Mouse (Mus musculus) myocyte (in vitro differentiated cells): Measurements from ENCODE around the gene Hoxc6.

Source experiments
- CEBPB ChIP-seq: IDR thresholded peaks from 2 replicates; pipeline ENCODE4 v1.6.1; 2011; ENCODE audit warnings: mild to moderate bottlenecking, moderate library complexity; ENCODE audit not compliant: poor library complexity, insufficient read depth, severe bottlenecking
- MAX ChIP-seq: IDR thresholded peaks from one replicate; pipeline ENCODE4 v1.6.1; 2011; ENCODE audit warnings: low read depth, mild to moderate bottlenecking, control low read depth
- MYOD1 ChIP-seq, 3 experiments: IDR thresholded peaks; one replicate each; pipeline ENCODE4 v1.6.1; 2011; ENCODE audit warnings: control low read depth in 2 of 3, low read depth in 2 of 3, mild to moderate bottlenecking in 2 of 3, moderate library complexity in 1 of 3; ENCODE audit not compliant: insufficient read length in 2 of 3, control insufficient read depth in 1 of 3
- POLR2A ChIP-seq: IDR thresholded peaks from one replicate; pipeline ENCODE4 v1.6.1; 2011; ENCODE audit warnings: low read depth, mild to moderate bottlenecking, control low read depth, moderate library complexity; ENCODE audit not compliant: insufficient read length
- POLR2AphosphoS2 ChIP-seq: IDR thresholded peaks from one replicate; pipeline ENCODE4 v1.6.1; 2011; ENCODE audit warnings: low read depth, control low read depth; ENCODE audit not compliant: insufficient read length
- REST ChIP-seq: IDR thresholded peaks from one replicate; pipeline ENCODE4 v1.6.1; 2011; ENCODE audit warnings: mild to moderate bottlenecking, control low read depth, moderate library complexity; ENCODE audit not compliant: insufficient read depth, insufficient read length
- TCF12 ChIP-seq: IDR thresholded peaks from one replicate; pipeline ENCODE4 v1.6.1; 2011; ENCODE audit warnings: mild to moderate bottlenecking, control low read depth; ENCODE audit not compliant: poor library complexity, insufficient read depth, severe bottlenecking
- TCF3 ChIP-seq: IDR thresholded peaks from one replicate; pipeline ENCODE4 v1.6.1; 2011; ENCODE audit warnings: low read depth, control low read depth; ENCODE audit not compliant: insufficient read length
- USF1 ChIP-seq: IDR thresholded peaks from one replicate; pipeline ENCODE4 v1.6.1; 2011; ENCODE audit warnings: low read depth, mild to moderate bottlenecking, control low read depth, moderate library complexity

GRCm38 (mm10) chr15:102953561-102953960 is 44.5 kb upstream of the Hoxc6 start:
- no peak for TF ChIP-seq TCF3
- TF ChIP-seq USF1, result no peak
- TF ChIP-seq POLR2A, result peak; percentile 37
- no peak for TF ChIP-seq REST
- TF ChIP-seq POLR2AphosphoS2, result peak; percentile 41
- TF ChIP-seq MAX, result no peak
- no peak for TF ChIP-seq TCF12
- TF ChIP-seq CEBPB, result no peak
- TF ChIP-seq MYOD1 (IDR thresholded peaks at IDR 0.05; ENCODE audit: control insufficient read depth in 1 of 3, insufficient read length in 2 of 3, low read depth in 2 of 3), result peak in 1 of 3 experiments; percentile 2
